In genomic region chr7:66409433-66409832, GRCm38 (mm10) we compare ENCODE assay signal across 9 mouse cellular contexts. TPM values are rescaled to one million over a fixed set of nuclear protein-coding genes. Genes with fewer than 3 reads are reported as not detected.
DNase-seq lines count a peak whose midpoint lies in the region; ATAC-seq and TF ChIP-seq lines count a peak whose summit lies in the region.
"Had no signal": no experiment of that assay in that cellular context is flagged by ENCODE, and none has a peak within 500 bp of the region (broad histone marks: within the 10 kb centered on the region; RNA-seq: fewer than 3 reads in every experiment).

No protein-coding gene starts in this region.

- peak; percentile 55; the same call in 1 of the 2 replicates for ATAC-seq in frontal cortex, adult (ENCODE audit: low TSS enrichment)
- no peak for ATAC-seq in liver, embryonic 14.5 days (ENCODE audit: insufficient read depth)

- H3K4me1 ChIP-seq in bone marrow macrophage, adult 2 months (ENCODE audit: control insufficient read depth, insufficient read depth, low read length): no peaks in the 10 kb centered on the region
- H3K4me1 ChIP-seq in liver, embryonic 14.5 days (replicated peaks; ENCODE audit: control insufficient read depth in 2 of 2, insufficient read depth in 2 of 2, low read length in 1 of 2): peaks cover 0 to 5% of the 10 kb centered on the region in 2 experiments; a peak in 2 of 4 replicates
- H3K4me1 ChIP-seq in small intestine, adult 2 months (ENCODE audit: control insufficient read depth, insufficient read depth, insufficient read length, low read length): no peaks in the 10 kb centered on the region; the same call in 1 of the 2 replicates

- 67% methylated on average over 6 of the region's 6 CpGs for WGBS in liver, embryonic 14.5 days (ENCODE audit: insufficient replicate concordance)
- WGBS in small intestine, adult 2 months: 63% methylated on average over 6 of the region's 6 CpGs

- no peak overlapping the region for H3K4me3 ChIP-seq in bone marrow macrophage, adult 2 months (ENCODE audit: insufficient read depth, low read length)
- no peak overlapping the region for H3K4me3 ChIP-seq in liver, embryonic 14.5 days (ENCODE audit: insufficient read depth in 1 of 2, low read depth in 2 of 2, low read length in 2 of 2)
- H3K4me3 ChIP-seq in small intestine, adult 2 months (ENCODE audit: low read depth, low read length): no peak overlapping the region

- intact Hi-C loops in left cerebral cortex, postnatal 4 days (cut with DNase I): no loop called here

- no peaks in the 10 kb centered on the region for H3K9me3 ChIP-seq in liver, embryonic 14.5 days (ENCODE audit: control insufficient read depth, low read length)

- H3K27me3 ChIP-seq in liver, embryonic 14.5 days (ENCODE audit: control insufficient read depth, insufficient read depth, low read length): no peaks in the 10 kb centered on the region
- no peaks in the 10 kb centered on the region for H3K27me3 ChIP-seq in small intestine, adult 2 months (ENCODE audit: control insufficient read depth, insufficient read depth, low read length)

- TF ChIP-seq POLR2A in bone marrow macrophage, adult 2 months (IDR thresholded peaks at IDR 0.05; ENCODE audit: borderline replicate concordance, low read depth, low read length): no peak
- TF ChIP-seq POLR2A in small intestine, adult 2 months (IDR thresholded peaks at IDR 0.05; ENCODE audit: low read depth, low read length): no peak

- H3K9ac ChIP-seq in liver, embryonic 14.5 days (replicated peaks): no peak overlapping the region

- H3K27ac ChIP-seq in bone marrow macrophage, adult 2 months (ENCODE audit: insufficient read depth, low read depth, low read length): no peak overlapping the region
- no peak overlapping the region for H3K27ac ChIP-seq in liver, embryonic 14.5 days
- no peak overlapping the region for H3K27ac ChIP-seq in small intestine, adult 2 months (ENCODE audit: insufficient read depth, low read depth, low read length)

- peak; percentile 14; the same call in 1 of the 2 replicates for TF ChIP-seq CTCF in bone marrow macrophage, adult 2 months (IDR thresholded peaks at IDR 0.05; ENCODE audit: low read depth, low read length)
- TF ChIP-seq CTCF in liver, embryonic 14.5 days (IDR thresholded peaks at IDR 0.05; ENCODE audit: low read depth): peak; percentile 81
- TF ChIP-seq CTCF in small intestine, adult 2 months (IDR thresholded peaks at IDR 0.05; ENCODE audit: extremely low read depth, insufficient read length, insufficient replicate concordance, low read depth, low read length): peak; percentile 52; the same call in 1 of the 2 replicates

- no peaks in the 10 kb centered on the region for H3K36me3 ChIP-seq in liver, embryonic 14.5 days (replicated peaks; ENCODE audit: control insufficient read depth, insufficient read depth, low read depth)
- no peaks in the 10 kb centered on the region for H3K36me3 ChIP-seq in small intestine, adult 2 months (ENCODE audit: control insufficient read depth, insufficient read depth, low read length)

- no peak for TF ChIP-seq EP300 in liver, embryonic 14.5 days (IDR thresholded peaks at IDR 0.05; ENCODE audit: low read depth)

- no peak overlapping the region for H3K4me2 ChIP-seq in liver, embryonic 14.5 days (ENCODE audit: low read depth)

- no peak for DNase-seq in frontal cortex, postnatal 10 days (ENCODE audit: low spot score in 2 of 2)
- DNase-seq in left cerebral cortex, postnatal 4 days: peak; percentile 46
- DNase-seq in left cerebral cortex, adult 8-10 months (ENCODE audit: low spot score in 2 of 2): no peak
- DNase-seq in liver, embryonic 14.5 days (ENCODE audit: low read depth in 3 of 3, low spot score in 3 of 3): no peak
- no peak for DNase-seq in cerebellum, adult 18-20 months

RNA-seq across cellular contexts. Expression of gene Aldh1a3, which starts 17.9 kb away (rescaled TPM):
- total RNA-seq in left cerebral cortex, postnatal 4 days (2021): 1 to 10 TPM; 2.9 TPM
- 1 to 10 TPM in 1 of 4 experiments, under 1 TPM in 3; 0.53 to 1.0 (median 0.90) TPM for total RNA-seq in left cerebral cortex, adult 8-10 months (2022)
- polyA plus RNA-seq in bone marrow macrophage, adult 2 months (2012; ENCODE audit: insufficient read depth, insufficient read length, missing spikeins): 0.36 and 0.44 TPM in 2 replicates
- polyA plus RNA-seq in liver, embryonic 14.5 days (2012; rRNA removed): 0.18 and 0.25 TPM in 2 replicates
- 0.68 and 0.88 TPM in 2 replicates for polyA plus RNA-seq in liver, embryonic 14.5 days (2014; fragmentation: Nextera tagmentation; extraction: Ambion mirVana)
- 7.1 and 11.1 TPM in 2 replicates for polyA plus RNA-seq in small intestine, adult 2 months (2012; rRNA removed)

RNA-seq across cellular contexts. Expression of gene Lrrk1, which starts 21.3 kb away (rescaled TPM):
- total RNA-seq in left cerebral cortex, postnatal 4 days (2021): 1 to 10 TPM; 4.5 to 6.9 TPM
- total RNA-seq in left cerebral cortex, adult 8-10 months (2022): 1 to 10 TPM; 3.6 to 6.0 (median 5.2) TPM
- 21.1 and 24.6 TPM in 2 replicates for polyA plus RNA-seq in bone marrow macrophage, adult 2 months (2012; ENCODE audit: insufficient read depth, insufficient read length, missing spikeins)
- 3.1 and 3.3 TPM in 2 replicates for polyA plus RNA-seq in liver, embryonic 14.5 days (2012; rRNA removed)
- polyA plus RNA-seq in liver, embryonic 14.5 days (2014; fragmentation: Nextera tagmentation; extraction: Ambion mirVana): 2.3 and 3.0 TPM in 2 replicates
- polyA plus RNA-seq in small intestine, adult 2 months (2012; rRNA removed): 18.9 and 23.1 TPM in 2 replicates

RNA-seq across cellular contexts. Expression of gene Gm10974, which starts 43.7 kb away (rescaled TPM):
- not detected for total RNA-seq in left cerebral cortex, postnatal 4 days (2021)
- not detected for total RNA-seq in left cerebral cortex, adult 8-10 months (2022)
- not detected in 2 replicates for polyA plus RNA-seq in bone marrow macrophage, adult 2 months (2012; ENCODE audit: insufficient read depth, insufficient read length, missing spikeins)
- not detected in 2 replicates for polyA plus RNA-seq in liver, embryonic 14.5 days (2012; rRNA removed)
- not detected in 2 replicates for polyA plus RNA-seq in liver, embryonic 14.5 days (2014; fragmentation: Nextera tagmentation; extraction: Ambion mirVana)
- polyA plus RNA-seq in small intestine, adult 2 months (2012; rRNA removed): not detected in 2 replicates
- polyA plus RNA-seq: heart, embryonic 14.5 days had no signal

Comparison
In these comparisons a context has a peak if more than half of its experiments do, and no peak if none do; other contexts are left out.
1. CTCF ChIP-seq: peak in every context shown above with its lines; median percentile 81 in liver, embryonic 14.5 days; 52 in small intestine, adult 2 months; 14 in bone marrow macrophage, adult 2 months.